Mouse (Mus musculus) adrenal gland, adult 8-10 months (tissue): ENCODE data around the gene Rfwd3. TPM values are rescaled to one million over a fixed set of nuclear protein-coding genes. Genes with fewer than 3 reads are reported as not detected.
"Not testable (repeated sequence)": the region's sequence is repeated elsewhere in the genome, so short reads cannot be mapped to it uniquely, and the experiment has no call there.

Experiments
- DNase-seq: peaks from one replicate; pipeline ENCODE4 v3.0.0; 2022
- total RNA-seq, 4 experiments: library from RNA; stranded (reverse); gene quantifications; 2 replicates each; pipeline ENCODE4 v1.2.4; 2022

The Rfwd3 gene
- total RNA-seq, 4 experiments from 2014 or later, result 66.0 to 70.6 (median 68.9) TPM

DNA sequence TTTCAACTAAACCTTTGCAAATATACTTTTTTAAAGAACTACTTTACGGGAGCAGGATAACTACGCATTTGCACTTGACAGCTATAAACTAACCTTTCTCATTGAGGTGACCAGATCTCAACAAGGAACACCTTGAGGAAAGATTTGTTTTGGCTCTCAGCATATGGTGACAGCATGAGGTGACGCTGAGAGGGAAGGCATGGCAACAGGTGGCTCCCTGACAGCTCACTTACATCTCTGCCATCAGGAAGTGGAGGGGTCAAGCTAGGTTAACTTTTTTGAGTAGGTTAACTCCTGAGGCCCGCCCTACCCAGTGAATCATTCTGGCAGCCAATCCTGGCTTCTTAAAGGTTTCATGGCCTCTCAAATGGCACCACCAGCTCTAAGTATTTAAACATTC, 14.4 kb downstream of the Rfwd3 start:
- DNase-seq, result no peak

DNA sequence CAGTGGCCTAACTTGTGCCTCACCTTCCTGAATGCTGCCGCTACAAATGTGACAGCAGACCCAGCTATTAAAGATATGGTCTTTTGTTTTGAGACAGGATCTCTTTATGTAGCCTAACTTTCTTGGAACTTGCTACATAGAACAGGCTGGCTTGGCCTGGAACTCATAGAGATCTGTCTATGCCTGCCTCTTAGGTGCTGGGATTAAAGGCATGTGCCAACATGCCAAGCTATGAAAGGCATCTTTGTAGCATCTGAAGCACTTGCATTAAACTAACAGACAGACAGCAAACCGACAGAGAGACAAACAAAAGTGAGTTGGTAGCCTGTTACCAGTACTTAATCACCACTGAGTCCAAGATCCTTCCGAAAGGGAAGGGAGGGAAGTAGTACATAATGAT, 17.9 kb downstream of the Rfwd3 start:
- no peak for DNase-seq

DNA sequence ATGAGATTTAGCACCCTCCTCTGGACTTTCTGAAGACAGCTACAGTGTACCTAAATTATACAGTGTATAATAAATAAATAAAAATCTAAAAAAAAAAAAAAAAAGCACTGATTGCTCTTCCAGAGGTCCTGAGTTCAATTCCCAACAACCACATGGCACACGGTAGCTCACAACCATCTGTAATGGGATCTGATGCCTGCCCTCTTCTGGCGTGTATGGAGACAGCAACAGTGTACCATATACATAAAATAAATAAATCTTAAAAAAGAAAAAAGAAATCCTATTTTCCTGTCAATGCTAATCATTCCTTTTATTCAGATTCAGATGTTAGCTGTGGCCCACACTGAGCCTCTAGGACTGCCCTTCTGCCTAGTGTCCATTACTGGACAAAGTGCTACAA, 31.7 kb downstream of the Rfwd3 start:
- no peak for DNase-seq

DNA sequence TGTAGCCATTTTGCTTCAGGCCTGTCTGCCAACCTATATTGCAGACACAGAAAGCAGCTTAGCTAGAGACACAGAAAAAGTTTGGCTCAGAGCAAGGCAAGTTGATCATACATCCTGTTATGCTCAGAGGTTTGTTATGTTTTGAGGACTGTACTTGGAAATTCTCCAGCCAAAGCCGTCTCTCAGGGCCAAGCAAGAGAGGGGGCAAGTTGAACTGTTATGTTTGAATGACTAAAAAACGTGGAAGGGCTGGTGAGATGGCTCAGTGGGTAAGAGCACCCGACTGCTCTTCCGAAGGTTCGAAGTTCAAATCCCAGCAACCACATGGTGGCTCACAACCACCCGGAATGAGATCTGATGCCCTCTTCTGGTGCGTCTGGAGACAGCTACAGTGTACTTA, 33.9 kb downstream of the Rfwd3 start:
- DNase-seq, result not testable (repeated sequence)

DNA sequence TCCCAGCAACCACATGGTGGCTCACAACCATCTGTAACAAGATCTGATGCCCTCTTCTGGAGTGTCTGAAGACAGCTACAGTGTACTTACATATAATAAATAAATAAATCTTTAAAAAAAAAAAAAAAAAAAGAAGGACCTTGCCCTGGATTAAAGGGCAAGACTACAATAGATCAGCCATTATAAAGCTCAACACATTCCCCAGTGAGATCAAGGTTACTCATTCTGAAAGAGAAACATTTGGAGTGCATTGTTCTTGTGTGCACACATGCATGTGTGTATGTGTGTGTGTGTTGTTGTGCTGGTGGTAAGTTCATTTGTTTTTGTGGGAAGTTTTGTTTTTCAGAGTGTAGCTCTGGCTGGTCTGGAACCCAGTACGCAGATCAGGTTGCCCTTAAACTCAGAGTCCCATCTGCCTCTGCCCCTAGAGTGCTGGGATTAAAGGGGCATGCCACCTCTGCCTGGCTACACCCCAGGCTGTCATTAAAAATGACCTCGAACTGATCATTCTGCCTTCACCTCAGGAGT, 35.3 kb downstream of the Rfwd3 start:
- DNase-seq, result no peak

DNA sequence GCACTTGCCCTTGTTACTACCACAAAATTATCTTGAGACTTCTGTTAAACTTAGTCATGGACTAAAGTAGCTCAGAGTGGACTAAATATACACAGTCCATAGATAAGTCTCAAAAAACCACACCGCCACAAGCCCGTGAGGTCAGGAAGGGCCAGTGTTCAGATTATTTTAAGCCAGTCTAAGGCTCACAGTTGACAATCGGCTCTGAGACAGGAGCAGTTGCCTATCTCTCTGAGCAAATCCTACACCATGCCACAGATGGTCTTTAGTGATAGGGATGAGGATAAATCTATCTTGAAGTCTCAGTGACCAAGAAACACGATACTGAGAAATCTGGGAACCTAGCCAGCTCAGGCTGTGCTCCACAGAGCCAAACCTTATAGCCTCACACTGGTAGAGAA, 38.0 kb downstream of the Rfwd3 start:
- no peak for DNase-seq

DNA sequence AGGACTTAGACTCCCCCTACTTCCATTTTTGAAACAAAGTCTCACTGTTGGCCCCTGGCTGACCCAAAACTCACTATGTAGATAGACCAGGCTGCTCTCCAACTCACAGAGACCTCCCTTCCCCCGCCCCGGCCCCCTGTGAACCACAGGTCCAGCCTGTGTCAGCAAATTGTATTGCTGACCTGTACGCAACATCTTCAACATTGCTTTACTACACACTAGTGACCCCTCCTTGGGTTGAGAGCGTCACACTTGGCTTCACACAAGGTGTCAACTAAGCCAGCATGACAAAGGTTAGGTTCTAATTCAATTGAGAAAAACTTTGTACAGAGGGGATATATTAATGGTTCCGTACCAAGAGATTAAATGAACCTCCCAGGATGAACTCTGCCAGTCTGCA, 39.8 kb downstream of the Rfwd3 start:
- DNase-seq, result no peak

DNA sequence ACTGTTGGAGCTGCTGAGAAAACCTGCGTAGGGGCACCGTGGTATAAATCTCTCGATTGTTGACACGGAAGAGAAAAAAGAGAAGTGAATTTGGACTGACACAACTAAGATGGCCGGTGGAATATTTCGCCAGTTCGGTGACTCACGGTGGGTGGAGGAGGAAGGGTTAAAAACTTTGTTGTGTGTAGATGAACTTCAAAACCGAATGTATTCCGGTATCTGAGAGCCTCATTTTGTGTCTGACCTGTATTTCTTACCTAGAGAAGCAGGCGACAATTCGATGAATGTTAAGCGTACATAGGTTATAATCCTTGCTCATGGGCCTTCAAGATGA, 40.6 kb downstream of the Rfwd3 start:
- no peak for DNase-seq

DNA sequence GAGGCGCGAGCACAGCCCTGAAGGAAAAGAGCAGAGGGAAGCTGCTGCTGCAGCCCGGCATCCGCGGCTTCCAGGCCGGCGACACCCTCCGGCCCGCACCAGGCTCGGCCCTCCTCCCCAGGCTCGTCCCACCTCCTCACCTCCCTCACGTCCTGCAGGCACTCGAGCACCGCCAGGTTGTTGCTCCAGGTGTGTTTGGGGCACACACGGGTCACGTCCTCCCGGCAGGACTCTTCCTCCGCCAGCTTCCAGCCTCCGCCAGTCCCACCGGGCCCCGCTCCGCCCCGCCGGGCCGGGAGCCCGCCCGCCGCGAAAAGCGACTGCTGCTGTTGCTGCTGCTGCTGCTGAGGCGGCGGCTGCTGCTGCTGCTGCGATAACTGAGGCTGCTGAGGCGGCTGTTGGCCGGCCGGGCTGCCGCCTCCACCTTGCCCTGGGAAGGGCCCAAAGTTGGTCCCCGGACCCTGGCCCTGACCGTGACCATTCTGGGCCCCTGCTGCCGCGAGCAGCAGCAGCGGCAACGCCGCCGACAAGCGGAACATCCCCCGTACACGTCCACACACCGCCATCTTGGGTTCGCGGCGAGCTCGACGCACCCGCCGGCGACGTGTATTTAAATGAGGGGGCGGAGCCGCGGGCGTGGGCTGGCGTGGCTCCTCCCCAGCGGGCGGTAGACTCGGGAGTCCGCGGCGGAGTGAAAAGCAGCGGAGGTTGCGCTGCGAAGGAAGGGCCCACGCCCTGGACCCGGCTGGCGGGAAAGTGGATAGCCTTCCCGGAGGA, 41.2 kb downstream of the Rfwd3 start, which contains the start of gene Glg1:
TSS of gene Glg1 (minus strand) at position 586 of the 777 bp plus-strand sequence.
- peak; percentile 88 for DNase-seq

DNA sequence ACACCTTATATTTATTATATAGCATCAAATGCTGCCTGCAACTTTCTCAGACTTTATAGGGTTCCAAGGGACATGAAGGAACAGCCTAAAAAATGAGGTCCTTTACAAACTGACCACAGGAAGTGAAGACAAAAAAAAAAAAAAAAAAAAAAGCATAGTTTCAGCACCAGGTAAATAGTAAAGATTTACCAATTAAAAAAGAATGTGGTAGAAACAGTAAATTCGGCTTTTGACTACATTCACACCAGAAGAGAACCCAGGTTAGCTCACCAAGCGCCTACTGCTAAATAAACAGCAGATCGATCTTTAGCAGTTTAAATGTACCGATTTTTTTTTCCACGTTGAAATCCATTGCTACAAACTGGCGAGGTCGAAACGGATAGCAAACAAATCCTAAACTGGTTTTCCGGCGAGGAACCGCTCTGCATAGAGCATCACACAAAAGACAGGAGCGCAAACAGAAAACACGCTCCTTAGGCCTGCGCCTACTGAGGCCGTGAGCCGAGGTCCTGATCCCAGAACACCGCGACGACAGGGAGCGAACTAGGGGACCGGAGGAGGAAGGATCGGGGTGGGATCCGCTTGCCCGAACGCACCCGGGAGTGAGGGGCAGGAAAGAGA, 41.9 kb downstream of the Rfwd3 start:
- no peak for DNase-seq

DNA sequence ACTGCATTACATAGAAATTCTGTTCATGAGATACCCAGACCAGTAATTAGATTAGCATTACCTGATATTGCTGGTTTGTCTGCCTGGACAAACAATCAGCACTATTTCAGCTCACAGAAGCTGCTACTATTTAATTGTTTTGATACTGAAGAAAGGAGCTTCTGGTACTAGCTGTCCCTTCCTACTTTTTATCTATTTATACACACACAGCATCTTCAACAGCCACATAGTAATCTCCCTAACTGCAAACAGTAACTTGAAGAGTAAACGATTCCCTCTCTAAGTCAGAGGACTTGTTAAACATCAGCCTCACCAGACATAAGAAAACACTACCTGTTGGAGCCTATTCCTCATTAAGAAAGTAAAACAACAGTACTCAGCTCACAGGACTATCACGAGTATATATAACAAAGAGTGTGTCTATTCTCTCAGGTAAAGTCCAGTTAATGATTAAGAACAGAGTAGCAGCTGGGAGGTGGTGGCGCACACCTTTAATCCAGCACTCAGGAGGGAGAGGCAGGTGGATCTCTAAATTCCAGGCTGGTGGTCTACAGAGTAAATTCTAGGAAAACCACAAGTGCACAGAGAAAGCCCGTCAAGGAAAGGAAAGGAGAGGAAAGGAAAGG, 47.4 kb downstream of the Rfwd3 start:
- no peak for DNase-seq

DNA sequence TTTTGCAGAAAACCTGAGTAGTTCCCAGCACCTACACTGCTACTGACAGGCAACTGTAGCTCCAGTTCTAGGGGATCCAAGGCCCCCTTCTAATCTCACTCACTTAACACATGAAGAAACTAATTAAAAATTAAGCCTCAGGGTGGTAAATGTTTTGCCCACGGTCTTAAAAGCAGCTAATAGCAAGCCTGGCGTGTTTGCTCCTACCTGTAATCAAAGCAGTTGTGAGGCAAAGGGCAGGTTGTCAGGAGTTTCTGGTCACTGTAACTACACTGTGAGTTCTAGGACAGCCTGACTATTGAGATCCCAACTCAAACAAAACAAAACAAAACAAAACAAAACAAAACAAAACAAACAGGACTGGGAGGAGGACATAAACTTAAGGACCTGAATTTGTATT, 49.9 kb downstream of the Rfwd3 start:
- no peak for DNase-seq

DNA sequence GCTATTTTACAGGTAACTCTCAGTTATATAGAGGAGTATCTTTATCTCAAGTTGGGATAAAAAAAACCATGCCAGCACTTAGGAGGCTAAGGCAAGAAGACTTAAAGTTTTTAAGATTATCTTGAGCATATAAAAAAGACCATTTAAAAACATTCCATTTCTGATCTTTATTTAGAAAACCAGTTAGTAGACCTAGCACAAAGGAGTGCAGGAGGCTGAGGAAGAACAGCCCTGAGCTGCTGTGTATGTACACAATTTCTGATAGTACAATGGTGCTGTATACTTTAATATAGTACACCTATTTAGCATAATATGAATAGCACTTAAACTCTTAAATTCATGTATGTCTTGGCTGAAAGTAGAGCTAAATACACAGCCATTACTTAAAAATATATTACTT, 51.9 kb downstream of the Rfwd3 start:
- no peak for DNase-seq

DNA sequence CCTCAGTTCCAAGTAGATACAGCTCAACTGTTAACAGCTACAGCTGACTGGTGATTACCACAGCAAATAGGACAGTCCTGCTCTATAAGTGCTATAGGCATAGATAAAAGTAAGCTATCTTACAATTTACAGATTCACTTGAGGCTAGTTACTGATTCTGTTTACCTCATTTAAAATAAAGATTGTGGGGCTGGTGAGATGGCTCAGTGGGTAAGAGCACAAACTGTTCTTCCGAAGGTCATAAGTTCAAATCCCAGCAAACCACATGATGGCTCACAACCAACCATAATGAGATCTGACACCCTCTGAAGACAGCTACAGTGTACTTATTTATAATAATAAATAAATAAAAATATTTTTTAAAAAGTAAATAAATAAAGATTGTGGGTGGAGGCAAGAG, 53.2 kb downstream of the Rfwd3 start:
- not testable (repeated sequence) for DNase-seq

DNA sequence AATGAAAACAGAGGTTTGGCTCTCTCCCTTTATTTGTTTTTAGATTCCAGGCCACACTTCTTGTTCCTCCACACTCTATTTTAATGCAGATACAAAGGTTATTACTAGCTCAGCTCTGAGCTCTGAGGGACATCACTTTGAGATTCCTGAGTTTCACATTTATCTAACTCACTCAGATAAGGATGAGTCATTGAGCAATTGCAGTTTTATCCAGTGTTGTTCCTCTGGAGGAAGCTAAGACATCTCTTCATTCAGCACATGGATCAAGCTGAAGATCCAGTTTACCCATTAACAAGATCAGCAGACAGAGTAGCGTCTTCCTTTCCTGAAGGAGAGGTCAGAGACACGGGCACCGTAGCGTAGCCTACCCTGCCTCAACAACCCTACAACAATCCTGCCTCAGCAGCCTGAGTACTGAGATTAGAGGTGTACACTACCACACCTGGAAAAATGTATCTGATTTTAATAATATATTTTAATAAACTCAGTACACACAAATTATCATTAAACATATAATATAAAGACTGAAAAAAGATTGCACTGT, 53.7 kb downstream of the Rfwd3 start:
- DNase-seq, result no peak

DNA sequence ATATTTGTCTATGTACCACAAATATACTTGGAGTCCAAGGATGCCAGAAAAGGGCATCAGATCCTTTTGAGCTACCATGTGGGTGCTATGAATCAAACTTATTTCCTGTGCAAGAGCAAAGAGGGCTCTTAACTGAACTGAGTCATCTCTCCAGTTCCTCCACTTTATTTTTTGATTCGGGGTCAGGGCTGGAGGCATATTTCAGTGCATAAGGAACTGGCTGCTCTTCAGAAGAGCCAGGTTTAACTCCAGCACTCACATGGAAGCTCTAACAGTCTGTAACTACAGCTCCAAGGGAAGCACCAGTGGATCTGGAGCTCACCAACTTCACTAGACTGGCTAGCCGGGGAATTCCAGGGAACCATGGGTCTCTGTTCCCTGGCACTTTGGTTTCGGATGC, 62.7 kb downstream of the Rfwd3 start:
- peak; percentile 49 for DNase-seq

DNA sequence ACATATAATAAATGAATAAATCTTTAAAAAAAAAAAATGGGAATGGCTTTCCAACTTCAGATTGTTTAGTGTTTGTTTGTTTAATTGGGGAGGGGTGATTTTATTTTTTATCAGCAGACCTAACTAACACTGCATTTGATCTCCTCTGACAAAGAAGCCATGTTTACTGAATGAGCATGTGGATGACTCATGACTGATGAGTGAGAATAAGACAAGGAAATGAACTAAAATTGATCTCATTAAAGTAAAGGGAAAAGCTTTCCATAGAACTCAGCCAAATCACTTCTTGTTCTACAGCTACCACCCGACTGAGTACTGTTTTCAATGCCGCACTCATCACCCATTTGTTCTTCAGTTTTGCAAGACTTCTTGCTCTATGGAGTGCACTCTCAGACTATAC, 66.3 kb downstream of the Rfwd3 start:
- DNase-seq, result no peak

DNA sequence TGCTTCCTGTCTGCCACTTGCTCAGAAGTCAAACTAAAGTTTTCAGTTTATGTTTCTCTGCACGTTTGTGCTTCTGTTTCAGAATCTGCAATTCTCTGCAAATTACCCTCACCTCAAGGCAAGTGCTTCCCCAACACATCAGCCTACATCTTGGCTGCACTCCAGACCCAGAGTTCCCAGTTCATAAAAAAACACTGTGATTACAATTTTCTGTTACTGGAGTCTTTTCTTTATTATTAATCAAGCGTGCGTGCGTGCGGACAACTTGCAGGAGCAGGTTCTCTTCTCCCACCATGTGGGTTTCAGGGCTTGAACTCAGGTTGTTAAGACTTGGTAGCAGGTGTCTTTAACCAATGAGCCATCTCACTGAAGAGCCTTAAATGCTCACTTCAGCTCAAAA, 75.9 kb downstream of the Rfwd3 start:
- no peak for DNase-seq

Other genes starting within 250 kb of the Rfwd3 start
- gene Exosc6, start 243.9 kb downstream of the Rfwd3 start, total RNA-seq, result not detected
- not detected for gene Clec18a, start 207.8 kb downstream of the Rfwd3 start, total RNA-seq
- gene Pdpr, start 205.6 kb downstream of the Rfwd3 start, total RNA-seq, result 10 to 100 TPM; 36.7 to 47.4 (median 43.6) TPM
- gene Glg1, start 41.0 kb downstream of the Rfwd3 start, total RNA-seq, result 100 to 1,000 TPM; 134 to 184 (median 162) TPM
- 10 to 100 TPM in 2 of 4 experiments, 1 to 10 TPM in 2; 7.0 to 26.7 (median 11.4) TPM for gene Mlkl, start 38.0 kb upstream of the Rfwd3 start, total RNA-seq
- 1 to 10 TPM in 2 of 4 experiments, not detected in 2; 1.9 to 9.5 TPM for gene Fa2h, start 93.6 kb upstream of the Rfwd3 start, total RNA-seq
- 10 to 100 TPM; 13.4 to 15.9 (median 14.9) TPM for gene Wdr59, start 221.9 kb upstream of the Rfwd3 start, total RNA-seq
- gene Znrf1, start 235.9 kb upstream of the Rfwd3 start, total RNA-seq, result 10 to 100 TPM; 42.2 to 60.4 (median 50.2) TPM